Mouse (Mus musculus) testis, adult 2 months (tissue): ENCODE measurements around the gene Men1. TPM values are rescaled to one million over a fixed set of nuclear protein-coding genes. Genes with fewer than 3 reads are reported as not detected.

Experiments
- H3K27ac ChIP-seq: fragments of 200-500 bp; 2 replicates; pipeline ENCODE4 v1.5.1; 2012; ENCODE audit warnings: low read depth, low read length; ENCODE audit not compliant: control insufficient read depth, insufficient read depth
- H3K27me3 ChIP-seq: fragments of 200-500 bp; 2 replicates; pipeline ENCODE4 v1.6.1; 2012; ENCODE audit warnings: mild to moderate bottlenecking, low read length, moderate library complexity; ENCODE audit not compliant: control insufficient read depth, insufficient read depth
- H3K36me3 ChIP-seq: fragments of 200-500 bp; 2 replicates; pipeline ENCODE4 v1.6.1; 2012; ENCODE audit warnings: mild to moderate bottlenecking, low read length; ENCODE audit not compliant: control insufficient read depth, insufficient read depth
- H3K4me1 ChIP-seq: fragments of 200-500 bp; 2 replicates; pipeline ENCODE4 v1.6.1; 2012; ENCODE audit warnings: low read length; ENCODE audit not compliant: control insufficient read depth, insufficient read depth
- H3K4me3 ChIP-seq: fragments of 200-500 bp; 2 replicates; pipeline ENCODE4 v1.5.1; 2012; ENCODE audit warnings: low read depth, mild to moderate bottlenecking, low read length, moderate library complexity, mixed read lengths; ENCODE audit not compliant: control insufficient read depth
- CTCF ChIP-seq: fragments of 200-500 bp; IDR thresholded peaks from 2 replicates; pipeline ENCODE4 v1.5.1; 2012; ENCODE audit warnings: low read depth, mild to moderate bottlenecking, inconsistent platforms, low read length, moderate library complexity; ENCODE audit not compliant: control insufficient read depth, insufficient read depth, insufficient replicate concordance
- POLR2A ChIP-seq: fragments of 200-500 bp; IDR thresholded peaks from 2 replicates; pipeline ENCODE4 v1.6.1; 2012; ENCODE audit warnings: low read depth, mild to moderate bottlenecking, inconsistent platforms, low read length, moderate library complexity; ENCODE audit not compliant: control insufficient read depth
- polyA plus RNA-seq: library from polyadenylated mRNA; depleted of rRNA; stranded (reverse); fragments of >200 nt; gene quantifications from 2 replicates; pipeline ENCODE4 v1.2.3, GENCODE M21; 2012

The Men1 gene
- polyA plus RNA-seq, 1 experiment, result 24.6 TPM

GRCm38 (mm10) chr19:6346661-6347060 is 11.9 kb downstream of the Men1 start:
- H3K27me3 ChIP-seq, result no peaks in the 10 kb centered on the region
- H3K36me3 ChIP-seq, result no peaks in the 10 kb centered on the region
- TF ChIP-seq POLR2A (no peak), CTCF (no peak)
- peaks cover 2% of the 10 kb centered on the region for H3K4me1 ChIP-seq
- no peak overlapping the region for H3K27ac ChIP-seq
- no peak overlapping the region for H3K4me3 ChIP-seq

DNA sequence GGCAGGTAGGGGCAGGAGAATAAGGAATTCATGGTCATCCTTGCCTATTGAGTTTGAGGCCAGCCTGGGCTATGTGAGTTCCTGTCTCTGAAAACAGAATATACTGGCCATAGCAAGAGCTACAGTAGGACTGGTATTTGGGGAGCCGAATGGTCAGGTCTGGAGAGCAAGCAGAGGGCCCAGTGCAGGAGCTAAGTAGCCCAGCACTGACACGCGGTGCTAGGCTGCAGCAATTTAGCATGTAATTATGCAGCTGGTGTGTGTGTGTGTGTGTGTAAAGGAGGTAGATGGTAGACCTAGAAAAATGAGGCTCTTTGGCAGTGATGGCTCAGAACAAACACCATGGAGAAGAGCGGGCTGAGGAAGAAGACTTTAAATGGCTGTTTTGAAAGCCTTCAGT is 12.8 kb downstream of the Men1 start:
- H3K27ac ChIP-seq, result no peak overlapping the region
- H3K27me3 ChIP-seq, result no peaks in the 10 kb centered on the region
- H3K36me3 ChIP-seq, result no peaks in the 10 kb centered on the region
- TF ChIP-seq CTCF (no peak), POLR2A (no peak)
- no peaks in the 10 kb centered on the region for H3K4me1 ChIP-seq
- no peak overlapping the region for H3K4me3 ChIP-seq

DNA sequence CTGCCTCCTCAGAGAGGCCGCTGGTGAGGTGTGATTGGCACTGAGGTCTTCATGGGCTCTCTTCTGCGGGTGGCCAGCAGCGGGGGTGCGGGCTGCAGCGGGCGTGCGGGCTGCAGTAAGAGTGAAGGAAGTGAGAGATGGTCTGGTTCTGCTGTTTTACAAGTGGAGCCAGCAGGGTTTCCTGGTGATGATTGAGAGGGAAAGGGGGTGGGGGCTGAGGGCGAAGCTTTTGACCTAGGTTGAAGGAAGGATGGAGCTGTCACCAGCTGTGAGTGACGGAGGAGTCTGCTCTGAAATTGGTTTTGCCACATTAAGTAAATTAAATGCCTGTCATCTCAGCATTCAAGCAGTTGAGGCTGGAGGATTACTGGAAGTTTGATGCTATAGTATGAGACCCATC is 13.9 kb downstream of the Men1 start:
- Histone ChIP-seq H3K27me3 (no peaks in the 10 kb centered on the region), H3K27ac (no peak overlapping the region), H3K36me3 (no peaks in the 10 kb centered on the region), H3K4me1 (no peaks in the 10 kb centered on the region), H3K4me3 (no peak overlapping the region)
- TF ChIP-seq POLR2A (no peak), CTCF (no peak)

DNA sequence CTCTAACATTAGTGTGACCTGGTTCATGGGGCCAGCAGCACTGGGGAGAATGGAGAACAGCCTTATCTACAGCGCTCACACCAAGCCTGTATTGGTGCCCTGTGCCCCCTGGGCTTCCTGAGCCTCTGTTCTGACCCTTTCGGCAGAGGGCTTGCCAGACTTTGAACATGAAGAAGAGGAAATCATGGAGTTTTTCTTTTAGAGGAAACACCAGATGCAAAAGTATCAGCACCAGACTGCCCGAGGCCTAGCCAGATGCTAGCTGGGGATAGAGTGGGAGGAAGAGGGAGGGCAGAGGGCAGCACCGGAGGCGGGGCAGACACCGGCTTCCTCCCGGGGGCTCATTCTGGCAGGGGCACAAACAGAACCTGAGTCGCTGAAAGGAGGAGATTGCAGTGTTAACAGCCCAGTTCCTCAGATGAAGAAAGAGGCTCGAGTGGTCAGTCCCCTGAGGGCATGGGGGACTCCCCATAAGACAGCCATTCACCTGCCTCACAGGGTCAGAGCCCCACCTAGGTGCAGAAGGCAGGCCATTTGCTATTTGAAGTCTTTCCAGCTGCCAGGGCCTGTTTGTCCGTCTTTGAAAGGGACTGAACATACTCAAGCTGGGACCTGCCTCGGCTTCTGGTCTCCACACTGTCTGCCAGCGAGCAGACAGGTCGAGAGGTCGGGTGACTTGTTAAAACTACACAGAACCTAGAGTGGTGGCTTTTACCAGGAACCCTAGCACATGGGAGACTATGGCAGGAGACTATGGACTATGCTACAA is 14.6 kb downstream of the Men1 start:
- Histone ChIP-seq H3K4me1 (no peaks in the 10 kb centered on the region), H3K27me3 (no peaks in the 10 kb centered on the region), H3K4me3 (no peak overlapping the region), H3K36me3 (no peaks in the 10 kb centered on the region), H3K27ac (no peak overlapping the region)
- TF ChIP-seq CTCF (no peak), POLR2A (no peak)

- H3K4me1 ChIP-seq, result no peaks in the 10 kb centered on the region
- no peaks in the 10 kb centered on the region for H3K27me3 ChIP-seq
- H3K36me3 ChIP-seq, result no peaks in the 10 kb centered on the region
- TF ChIP-seq CTCF (no peak), POLR2A (no peak)
- no peak overlapping the region for H3K4me3 ChIP-seq
- no peak overlapping the region for H3K27ac ChIP-seq
Measured at GRCm38 (mm10) chr19:6351431-6352106, 16.8 kb downstream of the Men1 start.

GRCm38 (mm10) chr19:6352107-6352505 is 17.3 kb downstream of the Men1 start:
- H3K4me3 ChIP-seq, result no peak overlapping the region
- no peak for TF ChIP-seq POLR2A
- no peak for TF ChIP-seq CTCF
- no peaks in the 10 kb centered on the region for H3K27me3 ChIP-seq
- H3K4me1 ChIP-seq, result no peaks in the 10 kb centered on the region
- H3K27ac ChIP-seq, result no peak overlapping the region
- H3K36me3 ChIP-seq, result no peaks in the 10 kb centered on the region

GRCm38 (mm10) chr19:6354030-6354429 is 19.3 kb downstream of the Men1 start:
- Histone ChIP-seq H3K27me3 (no peaks in the 10 kb centered on the region), H3K4me3 (no peak overlapping the region), H3K4me1 (no peaks in the 10 kb centered on the region), H3K27ac (no peak overlapping the region), H3K36me3 (no peaks in the 10 kb centered on the region)
- no peak; the same call in 1 of the 2 replicates for TF ChIP-seq POLR2A
- TF ChIP-seq CTCF, result no peak
